Mouse (Mus musculus) T-cell, adult 2 months (primary cell): ENCODE measurements around the gene 1700057G04Rik.
"Not testable (repeated sequence)": the region's sequence is repeated elsewhere in the genome, so short reads cannot be mapped to it uniquely, and the experiment has no call there.

Source experiments
- DNase-seq: peaks from one replicate; pipeline ENCODE4 v3.0.0; 2022; ENCODE audit warnings: low spot score

Gene 1700057G04Rik

DNA sequence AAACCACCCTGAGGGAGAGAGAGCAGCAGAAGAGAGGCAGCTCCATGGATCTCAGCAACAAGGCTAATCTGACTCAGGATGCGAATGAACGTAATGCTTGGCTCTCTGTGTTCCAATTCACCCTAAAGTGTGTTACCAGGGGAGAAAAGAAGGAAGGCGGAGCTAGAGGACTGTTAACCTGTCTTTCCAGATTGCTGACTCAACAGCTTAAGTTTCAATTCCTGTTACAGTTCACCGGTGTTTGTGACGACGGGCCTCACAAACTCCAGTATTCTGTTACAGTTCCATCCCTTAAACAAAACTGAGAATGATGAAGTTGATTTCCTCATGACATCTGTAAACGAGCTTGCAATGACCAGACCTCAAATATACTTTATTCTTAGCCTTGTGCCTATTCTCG, 4.1 kb upstream of the 1700057G04Rik start:
- DNase-seq = no peak

DNA sequence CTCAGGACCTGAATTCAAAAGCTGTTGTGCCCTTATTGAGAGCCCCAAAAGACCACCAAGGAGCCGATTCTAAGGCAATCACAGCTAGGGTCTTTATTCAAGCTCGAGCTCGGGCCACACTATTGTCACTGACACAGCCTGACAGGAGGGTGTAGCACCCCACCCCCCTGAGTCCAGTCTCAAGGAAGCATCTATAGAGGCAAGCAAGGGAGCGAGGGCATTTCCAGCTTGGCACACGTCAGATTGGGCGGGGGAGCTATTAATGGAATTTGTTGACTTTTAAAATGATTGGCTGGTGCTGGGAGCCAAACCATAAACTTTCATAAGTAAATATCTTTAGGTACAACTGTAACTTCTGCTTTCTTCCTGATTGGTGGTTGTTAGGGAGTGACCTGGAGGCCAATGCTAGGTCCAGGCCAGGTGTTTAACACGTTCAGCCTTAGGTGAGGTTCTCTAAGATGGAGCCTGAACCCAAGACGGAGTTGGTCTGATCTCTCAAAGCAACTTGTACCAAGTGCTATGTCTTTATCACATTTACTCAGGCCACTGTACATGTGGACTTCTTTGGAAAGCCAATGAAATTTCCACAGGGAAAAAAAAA, 3.5 kb upstream of the 1700057G04Rik start:
- DNase-seq = no peak

DNA sequence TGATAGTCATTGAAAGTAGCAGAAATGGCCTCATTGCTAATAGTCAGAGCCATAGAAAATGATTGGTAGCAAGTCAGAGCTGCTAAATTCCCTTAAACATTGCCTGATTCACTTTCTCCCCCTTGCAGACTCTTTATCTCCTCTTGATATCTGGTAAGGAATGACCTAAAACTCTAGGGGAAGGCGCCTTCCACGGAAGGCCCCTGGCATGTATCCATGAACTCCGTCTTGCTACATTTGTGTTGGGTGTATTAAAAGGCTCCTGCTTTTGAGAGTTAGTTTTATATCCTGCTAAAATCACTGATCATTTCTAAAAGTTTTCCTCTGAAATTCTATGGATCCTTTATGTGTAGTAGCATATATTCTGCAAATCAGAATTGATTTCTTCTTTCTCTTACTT, 7.6 kb downstream of the 1700057G04Rik start:
- no peak for DNase-seq

DNA sequence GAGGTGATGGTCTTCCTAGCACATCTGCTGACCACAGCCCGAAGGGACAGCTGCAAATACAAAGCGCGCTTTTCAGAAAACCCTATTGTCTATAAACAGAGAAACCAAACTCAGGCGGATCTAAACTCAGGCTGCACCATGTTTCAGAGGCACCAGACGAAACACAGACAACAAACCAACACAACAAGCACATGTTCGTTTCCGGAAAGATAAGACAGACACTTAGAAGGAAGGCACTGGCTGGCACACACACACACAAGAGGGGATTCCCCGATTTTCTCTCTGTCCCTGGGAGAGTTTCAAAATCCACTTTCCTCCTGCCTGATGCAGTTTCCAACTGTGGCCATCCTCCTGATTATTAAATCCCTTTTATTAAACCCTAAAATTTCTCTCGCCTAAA, 16.8 kb downstream of the 1700057G04Rik start:
- DNase-seq = not testable (repeated sequence)

DNA sequence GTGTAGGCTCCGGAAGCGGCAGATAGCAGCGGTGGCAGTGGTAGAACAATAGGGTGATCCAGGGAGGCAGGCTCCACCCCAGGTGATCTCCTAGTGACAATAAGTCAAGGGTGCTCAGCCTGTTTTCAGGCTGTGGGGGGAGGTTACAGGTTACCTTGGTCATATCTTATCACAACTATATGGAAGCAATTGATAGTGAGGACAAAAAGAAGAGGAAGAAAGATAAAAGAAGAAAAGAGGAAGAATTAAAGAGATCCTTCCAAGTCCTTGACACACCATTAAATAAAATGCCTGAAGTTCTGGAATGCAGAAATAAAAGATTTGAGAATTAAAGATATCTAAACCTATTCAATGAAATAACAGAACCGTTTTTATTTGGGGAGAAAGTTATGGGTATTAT, 17.6 kb downstream of the 1700057G04Rik start:
- no peak for DNase-seq

DNA sequence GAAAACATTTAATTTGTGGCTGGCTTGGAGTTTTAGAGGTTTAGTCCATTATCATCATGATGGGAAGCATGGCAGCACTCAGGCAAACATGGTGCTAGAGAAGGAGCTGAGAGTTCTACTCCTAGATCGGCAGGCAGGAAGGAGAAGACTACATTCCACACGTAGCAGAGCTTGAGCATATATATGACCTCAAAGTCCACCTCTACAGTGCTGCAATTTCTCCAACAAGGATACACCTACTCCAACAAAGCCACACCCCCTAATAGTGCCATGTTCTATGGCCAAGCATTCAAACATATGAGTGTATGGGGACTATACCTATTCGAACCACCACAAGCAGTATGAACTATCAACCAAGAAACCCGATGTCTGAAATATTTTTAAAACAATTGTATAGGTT, 22.2 kb downstream of the 1700057G04Rik start:
- DNase-seq = no peak

DNA sequence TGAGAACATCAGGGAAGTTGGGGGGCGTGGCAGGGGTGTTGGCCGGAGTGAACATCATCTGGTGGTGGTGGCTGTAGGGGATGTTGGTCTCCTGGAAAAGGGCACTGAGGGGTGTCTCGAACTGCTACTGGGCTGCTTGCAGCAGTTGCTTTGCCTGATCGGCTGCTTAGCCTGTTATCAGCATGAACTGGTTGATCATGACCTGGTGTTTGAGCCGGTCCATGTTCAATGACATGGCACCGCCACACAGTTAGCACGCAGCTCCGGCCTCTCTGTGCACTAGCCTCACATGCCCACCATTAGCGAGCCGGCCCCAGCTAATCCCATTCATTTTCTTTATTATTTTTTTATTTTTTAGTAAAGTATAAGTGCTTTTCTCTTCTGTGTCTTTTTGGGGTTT, 25.7 kb downstream of the 1700057G04Rik start:
- DNase-seq = no peak

DNA sequence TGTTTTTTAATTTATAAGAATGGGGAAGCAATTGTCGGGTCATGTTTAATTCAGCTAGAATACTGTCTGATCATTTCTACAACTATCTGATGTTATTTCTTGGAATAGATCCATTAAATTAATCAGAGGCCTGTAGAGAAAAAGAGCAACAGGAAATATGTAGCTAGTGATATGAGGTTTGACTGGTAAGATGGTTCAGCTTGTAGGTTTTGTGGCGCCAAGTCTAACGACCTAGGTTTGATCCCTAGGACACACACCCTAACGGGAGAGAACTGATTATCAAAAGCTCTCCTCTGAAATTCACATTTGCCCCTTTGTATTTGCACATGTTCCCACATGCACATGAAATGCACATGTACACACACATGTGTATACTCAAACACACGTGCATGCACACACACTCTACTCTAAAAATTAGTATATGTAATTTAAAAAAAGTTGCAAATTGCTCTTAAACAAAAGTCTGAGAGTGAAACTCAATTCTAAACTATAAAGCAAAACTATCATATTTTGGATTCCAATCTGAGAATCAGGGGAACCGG, 26.2 kb downstream of the 1700057G04Rik start:
- no peak for DNase-seq

DNA sequence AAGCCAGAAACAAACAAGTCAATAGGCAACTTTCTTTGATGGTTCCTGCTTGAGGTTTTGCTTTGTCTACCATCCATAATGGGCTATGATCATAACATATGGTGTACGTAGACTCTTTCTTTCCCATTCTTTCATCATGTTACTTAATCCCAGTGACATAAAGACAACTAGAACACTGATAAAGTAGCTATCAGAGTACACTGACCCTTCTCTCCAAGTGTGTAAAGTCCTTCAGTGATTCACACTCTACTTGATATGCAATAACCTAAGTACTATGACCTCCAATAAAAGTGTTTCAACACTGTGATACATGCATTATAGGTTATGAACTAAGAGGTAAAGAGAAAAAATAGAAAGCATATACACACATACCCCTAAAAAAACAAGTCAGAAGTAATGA, 27.9 kb downstream of the 1700057G04Rik start:
- DNase-seq = no peak

DNA sequence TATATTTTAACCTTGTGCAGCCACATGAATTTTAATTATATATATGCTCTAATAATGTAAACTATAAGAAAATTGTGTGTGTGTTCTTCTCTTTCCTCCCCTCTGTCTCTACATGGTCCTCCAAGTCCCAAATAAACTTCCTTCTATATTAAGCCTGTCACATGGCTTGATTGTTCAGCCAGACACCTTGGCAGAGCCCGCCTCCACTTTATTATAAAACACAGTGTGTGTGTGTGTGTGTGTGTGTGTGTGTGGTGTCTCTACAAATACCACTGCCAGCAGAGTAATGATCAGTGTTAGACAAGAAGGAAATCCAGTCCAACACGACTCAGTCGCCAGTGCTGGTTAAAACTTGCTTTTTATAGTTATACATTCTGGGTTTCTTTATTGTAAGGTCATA, 28.5 kb downstream of the 1700057G04Rik start:
- DNase-seq = no peak

DNA sequence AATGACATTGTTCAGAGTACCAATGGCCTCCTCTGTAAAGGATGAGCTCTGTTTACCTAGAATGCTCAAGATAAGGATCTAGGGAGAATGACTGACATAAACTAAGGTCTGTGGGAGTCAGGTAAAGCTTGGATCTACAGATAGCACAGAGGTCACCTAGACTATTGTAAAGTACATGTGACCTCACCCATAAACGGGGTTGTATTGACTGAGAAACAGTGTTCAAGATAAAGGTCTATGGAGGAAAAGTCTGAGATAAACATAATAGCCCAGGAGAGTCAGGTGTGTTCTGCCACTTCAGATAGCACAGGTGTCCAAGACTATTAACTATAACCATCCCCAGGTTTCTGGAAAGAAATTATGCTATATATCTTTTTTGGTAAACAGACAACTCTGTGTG, 29.8 kb downstream of the 1700057G04Rik start:
- no peak for DNase-seq

DNA sequence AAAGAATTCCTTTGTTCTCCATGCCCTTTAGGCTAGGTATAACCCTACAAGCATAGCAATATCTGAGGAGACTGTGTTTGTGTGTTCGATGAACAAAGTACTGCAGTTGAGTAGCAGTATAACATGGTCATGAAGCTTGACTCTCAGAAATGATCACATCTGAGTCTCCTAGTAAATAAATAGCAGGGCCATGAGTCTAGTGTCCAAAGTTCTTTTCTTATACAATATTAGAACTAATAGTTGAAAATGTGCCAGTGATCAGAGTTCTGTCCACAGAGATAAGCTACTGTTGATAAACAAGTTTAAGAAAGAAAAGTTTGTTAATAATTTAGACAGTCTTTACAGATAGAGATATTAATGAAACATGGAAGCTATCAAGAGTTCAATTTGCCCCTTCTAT, 42.7 kb downstream of the 1700057G04Rik start:
- no peak for DNase-seq

DNA sequence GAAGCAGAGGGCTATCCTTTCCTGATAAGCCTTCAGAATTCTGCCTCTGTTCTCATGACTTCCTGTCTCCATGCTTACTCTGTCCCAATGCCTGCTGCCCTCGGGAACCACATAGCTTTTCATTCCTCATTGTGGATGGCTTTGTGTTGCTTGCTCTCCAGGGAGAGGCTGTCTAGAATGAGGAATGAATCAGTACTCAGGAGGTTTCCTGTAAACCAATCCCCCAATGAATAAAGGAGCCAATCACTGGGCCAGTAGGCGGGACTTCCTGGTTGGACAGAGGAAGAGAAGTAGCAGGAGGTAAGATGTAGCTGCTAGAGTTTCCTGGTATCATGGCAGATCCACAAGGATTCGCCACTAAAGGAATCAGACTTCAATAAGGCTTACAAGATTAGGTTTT, 44.1 kb downstream of the 1700057G04Rik start:
- no peak for DNase-seq

DNA sequence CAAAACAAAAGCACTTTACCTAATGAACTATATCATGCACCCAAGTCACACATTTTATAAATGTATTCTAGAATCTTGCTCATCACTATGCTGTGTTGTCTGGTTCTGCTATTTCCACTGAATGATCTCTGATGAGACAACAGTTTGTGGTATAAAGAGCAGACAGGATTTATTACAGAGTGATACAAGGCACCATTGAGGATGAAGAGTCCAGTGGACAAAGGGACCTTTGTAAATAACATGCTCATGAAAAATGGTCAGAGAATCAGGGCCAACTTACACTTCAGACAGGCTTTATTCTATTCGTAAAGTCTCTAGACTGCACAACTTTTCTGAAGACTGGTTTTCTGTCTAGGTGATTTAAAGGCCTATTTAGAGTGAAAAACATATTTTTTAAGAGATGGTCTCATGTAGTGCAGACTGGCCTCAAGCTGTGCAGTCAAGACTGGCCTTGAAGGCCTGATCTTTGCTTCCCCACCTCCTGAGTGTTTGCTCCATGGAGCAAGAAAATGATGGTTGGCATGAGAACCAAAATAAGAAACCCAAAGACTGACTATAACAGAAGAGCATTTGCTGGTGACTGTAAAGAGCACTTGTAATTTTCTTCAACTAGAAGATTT, 51.6 kb downstream of the 1700057G04Rik start:
- DNase-seq = no peak

DNA sequence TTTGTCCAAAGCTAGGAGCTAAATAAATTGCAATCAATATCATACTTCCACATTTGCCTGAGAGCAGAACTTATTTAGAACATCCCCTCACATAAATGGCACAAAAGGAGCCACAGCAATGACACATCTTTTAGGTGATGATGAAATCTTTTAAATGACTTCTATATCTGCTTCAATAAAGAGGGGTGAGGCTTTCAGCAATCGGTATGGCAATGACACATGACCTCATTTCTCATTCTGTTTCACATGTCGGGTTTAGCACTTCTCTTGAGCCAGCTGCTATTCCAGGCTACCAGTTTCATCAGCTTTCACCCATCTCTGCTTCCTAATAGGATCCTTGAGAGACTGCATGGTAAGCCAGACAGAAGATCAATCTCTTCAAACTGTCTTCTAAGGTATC, 54.3 kb downstream of the 1700057G04Rik start:
- DNase-seq = no peak

DNA sequence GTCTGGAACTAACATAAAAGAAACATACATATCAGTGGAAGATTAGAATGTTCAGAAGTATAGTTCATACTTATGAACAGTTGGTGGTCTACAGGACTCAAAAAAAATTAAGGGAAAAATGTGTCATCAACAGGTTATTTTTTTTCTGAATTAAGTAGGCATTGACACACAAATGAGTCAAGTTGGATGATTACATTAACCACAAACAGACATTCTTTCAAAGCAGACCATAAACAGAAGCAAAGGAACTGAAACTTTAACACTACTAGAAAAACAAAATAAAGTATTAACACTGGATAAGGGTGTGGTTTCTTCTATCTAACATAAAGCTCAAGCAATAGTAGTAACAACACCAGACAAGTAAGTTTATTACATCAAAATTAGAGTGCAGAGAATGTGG, 59.7 kb downstream of the 1700057G04Rik start:
- no peak for DNase-seq

DNA sequence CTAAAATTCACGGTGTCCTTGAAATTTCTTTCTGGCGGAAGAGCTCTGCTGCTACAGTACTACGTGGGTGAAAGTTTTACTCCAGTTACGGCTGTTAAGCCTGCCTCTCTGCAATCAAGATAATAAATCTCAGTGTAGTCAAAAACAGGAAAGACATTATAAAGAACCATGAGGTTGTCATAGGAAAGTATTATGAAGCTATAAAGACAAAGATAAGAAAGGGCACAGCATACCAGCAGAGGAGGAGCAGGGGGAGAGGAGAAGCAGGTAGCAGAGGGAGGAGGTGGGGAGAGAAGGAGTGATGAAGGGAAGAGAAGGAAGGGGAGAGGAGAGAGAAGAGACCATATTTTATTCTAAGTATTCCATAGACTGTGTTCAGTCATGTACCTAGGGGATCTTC, 64.7 kb downstream of the 1700057G04Rik start:
- DNase-seq = no peak

DNA sequence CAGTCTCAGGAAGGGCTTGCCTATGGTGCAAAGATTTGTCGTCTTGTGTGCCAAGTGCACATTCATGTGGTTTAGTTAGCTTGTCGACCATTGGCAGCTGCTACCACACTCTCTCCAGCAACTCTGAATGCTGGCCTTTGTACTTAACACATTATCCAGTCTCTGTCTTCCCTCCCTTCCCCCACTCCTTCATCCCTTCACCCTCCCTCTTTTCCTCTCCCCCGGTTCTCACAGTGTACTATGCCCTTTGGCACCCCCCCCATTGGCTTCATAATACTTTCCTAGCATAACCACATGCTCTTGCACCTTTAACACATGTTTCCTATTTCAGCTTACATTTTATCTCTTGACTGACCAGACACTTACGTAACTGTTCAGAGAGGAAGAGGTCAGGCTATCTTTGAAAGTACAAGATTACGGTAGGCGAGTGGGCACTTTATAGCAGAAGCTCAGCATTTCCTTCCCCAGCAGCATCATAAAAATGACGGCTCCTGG, 65.6 kb downstream of the 1700057G04Rik start:
- DNase-seq = no peak

DNA sequence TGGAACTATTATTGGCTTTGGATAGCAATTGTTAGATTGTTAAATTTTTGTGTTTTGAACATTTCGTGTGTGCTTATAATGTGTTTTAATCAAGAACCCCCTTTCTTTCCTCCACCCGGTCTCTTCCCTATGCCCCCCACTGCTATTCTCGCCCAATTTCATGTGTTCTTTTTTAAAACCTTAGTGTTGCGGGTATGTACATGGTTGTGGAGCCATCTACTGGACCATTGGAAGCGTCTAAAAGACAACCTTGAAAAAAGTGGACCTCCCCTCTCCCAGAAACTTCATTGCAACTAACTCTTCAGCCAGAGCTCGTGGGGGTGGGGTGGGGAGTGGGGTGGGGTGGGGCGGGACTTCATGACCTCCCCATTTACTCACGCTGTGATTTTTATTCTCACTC, 66.2 kb downstream of the 1700057G04Rik start:
- DNase-seq = no peak

DNA sequence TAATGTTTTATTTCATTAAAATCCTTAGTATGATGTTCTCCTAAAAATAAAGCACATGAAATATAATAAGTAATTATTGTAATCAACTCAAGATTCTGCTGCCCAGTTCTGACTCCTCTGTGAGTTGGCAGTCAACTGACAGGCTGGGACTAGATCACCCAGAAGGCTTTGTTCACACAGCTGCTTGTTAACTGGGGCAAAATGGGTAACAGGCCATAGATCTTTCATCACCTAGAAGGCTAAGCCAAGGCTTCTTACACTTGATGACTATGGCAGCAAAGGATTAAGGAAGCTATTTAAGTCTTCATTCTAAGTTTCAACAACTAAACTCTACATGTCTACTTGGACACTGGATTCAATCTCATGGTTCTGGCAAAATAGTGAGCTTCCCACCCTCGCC, 68.8 kb downstream of the 1700057G04Rik start:
- DNase-seq = no peak

DNA sequence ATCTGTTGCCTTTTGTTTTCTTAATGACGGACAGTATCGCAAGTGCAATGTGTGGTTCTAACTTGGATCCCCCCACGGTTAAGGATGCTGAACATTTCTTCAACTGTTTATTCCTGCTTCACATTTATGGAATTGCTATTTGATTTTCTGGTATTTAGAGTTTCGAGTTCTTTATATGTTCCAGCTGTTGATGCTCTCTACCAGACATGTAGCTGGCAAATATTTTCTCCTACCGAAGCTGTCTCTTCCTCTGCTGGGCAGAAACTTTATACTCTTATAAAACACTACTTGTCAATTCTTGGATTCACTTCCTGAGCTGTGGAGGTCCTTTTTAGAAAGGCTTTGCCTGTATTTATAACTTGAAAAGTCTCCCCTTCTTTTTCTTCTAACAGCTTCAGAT, 70.1 kb downstream of the 1700057G04Rik start:
- no peak for DNase-seq

DNA sequence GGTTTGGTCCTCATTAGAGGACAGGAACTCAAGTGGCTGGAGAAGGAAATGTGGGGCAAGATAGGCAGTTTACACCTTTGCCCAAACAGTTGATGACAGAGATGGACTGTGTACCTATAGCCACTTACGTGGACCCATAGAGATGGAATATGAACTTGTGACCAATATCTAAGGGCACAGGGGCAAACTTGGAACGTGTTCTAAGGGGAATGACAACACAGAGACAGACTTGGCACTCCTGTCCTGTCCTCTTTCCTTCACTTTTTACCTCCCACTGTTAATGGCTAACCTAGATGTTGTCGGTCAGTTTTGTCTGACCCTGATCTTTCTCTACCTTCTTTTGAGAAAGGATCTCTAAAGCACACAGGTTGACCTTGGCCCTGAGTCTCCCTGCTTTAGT, 74.2 kb downstream of the 1700057G04Rik start:
- no peak for DNase-seq

DNA sequence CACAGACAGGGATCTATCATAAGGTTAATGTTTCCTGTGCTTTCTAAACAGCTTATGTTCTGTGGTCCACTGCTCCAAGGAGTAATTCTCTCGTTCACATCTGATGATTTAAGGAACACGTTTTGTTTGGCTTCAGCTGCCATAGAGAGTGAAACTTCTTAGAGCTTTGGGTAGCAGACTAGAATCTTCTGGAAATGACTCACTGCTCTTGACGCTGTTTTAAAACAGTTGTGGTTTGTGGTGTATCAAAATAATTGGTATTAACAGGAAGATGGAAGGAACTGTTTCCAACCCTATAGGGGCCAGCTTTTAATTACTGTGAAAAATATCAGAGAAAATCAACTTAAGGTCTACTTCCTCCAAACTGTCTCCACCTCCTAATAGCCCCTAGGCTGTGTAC, 75.2 kb downstream of the 1700057G04Rik start:
- no peak for DNase-seq

DNA sequence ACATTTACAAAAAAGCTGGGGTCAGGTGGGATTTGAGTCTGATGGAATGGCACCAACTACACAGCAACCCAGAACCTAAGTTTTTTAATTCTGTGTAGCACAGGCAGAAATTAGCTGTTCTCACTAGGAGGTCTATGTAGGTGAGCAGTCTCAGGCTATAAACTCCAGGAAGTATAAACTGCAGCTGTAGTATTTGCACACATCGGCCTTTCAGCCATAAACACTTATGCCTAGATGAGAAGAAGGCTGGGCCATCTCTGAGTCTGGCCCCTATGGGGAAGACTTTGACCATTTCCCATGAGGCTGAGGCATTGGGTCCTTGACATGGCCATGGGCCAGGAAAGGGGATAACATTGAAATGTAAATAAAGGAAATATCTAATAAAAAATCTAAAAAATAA, 76.7 kb downstream of the 1700057G04Rik start:
- no peak for DNase-seq
